Mouse (Mus musculus) liver, embryonic 12.5 days (tissue): ENCODE results near the gene Acox2. TPM values are rescaled to one million over a fixed set of nuclear protein-coding genes. Genes with fewer than 3 reads are reported as not detected.

Experiments used
- ATAC-seq: fragments of 200-750 bp; cut with Nextera tagmentation; 2 replicates; pipeline ENCODE4 v1.8.0; 2017; ENCODE audit warnings: moderate number of reproducible peaks, mild to moderate bottlenecking, moderate library complexity
- H3K27ac ChIP-seq: fragments of 300-500 bp; sonication (generic); 2 replicates; pipeline ENCODE4 v1.5.1; 2016; ENCODE audit warnings: mild to moderate bottlenecking
- H3K27me3 ChIP-seq: fragments of 300-500 bp; sonication (generic); replicated peaks from 2 replicates; pipeline ENCODE4 v1.6.1; 2016; ENCODE audit warnings: mild to moderate bottlenecking, moderate library complexity
- H3K36me3 ChIP-seq: fragments of 300-500 bp; sonication (generic); 2 replicates; pipeline ENCODE4 v1.6.1; 2016; ENCODE audit warnings: mild to moderate bottlenecking, moderate library complexity
- H3K4me1 ChIP-seq: fragments of 300-500 bp; sonication (generic); 2 replicates; pipeline ENCODE4 v1.6.1; 2016
- H3K4me2 ChIP-seq: fragments of 300-500 bp; sonication (generic); 2 replicates; pipeline ENCODE4 v1.6.1; 2016; ENCODE audit warnings: mild to moderate bottlenecking, moderate library complexity
- H3K4me3 ChIP-seq: fragments of 300-500 bp; sonication (generic); 2 replicates; pipeline ENCODE4 v1.5.1; 2016; ENCODE audit warnings: mild to moderate bottlenecking, moderate library complexity
- H3K9ac ChIP-seq: fragments of 300-500 bp; sonication (generic); 2 replicates; pipeline ENCODE4 v1.6.1; 2016; ENCODE audit warnings: mild to moderate bottlenecking, moderate library complexity
- H3K9me3 ChIP-seq: fragments of 300-500 bp; sonication (generic); replicated peaks from 2 replicates; pipeline ENCODE4 v1.6.1; 2016; ENCODE audit warnings: mild to moderate bottlenecking, moderate library complexity
- WGBS: fragments of 180-500 bp; shearing (Covaris S2); methylation state at CpG from one replicate; pipeline ENCODE4 v1.1.7; 2016; ENCODE audit not compliant: insufficient replicate concordance; 5-methylcytosine and 5-hydroxymethylcytosine counted together
- polyA plus RNA-seq: library from polyadenylated mRNA; unstranded; fragments of >200 nt; fragmentation: Nextera tagmentation; extraction: Ambion mirVana; gene quantifications from 2 replicates; pipeline ENCODE4 v1.2.1, GENCODE M21; 2016

The Acox2 gene
- polyA plus RNA-seq, 1 experiment from 2014 or later: 2.8 TPM

DNA sequence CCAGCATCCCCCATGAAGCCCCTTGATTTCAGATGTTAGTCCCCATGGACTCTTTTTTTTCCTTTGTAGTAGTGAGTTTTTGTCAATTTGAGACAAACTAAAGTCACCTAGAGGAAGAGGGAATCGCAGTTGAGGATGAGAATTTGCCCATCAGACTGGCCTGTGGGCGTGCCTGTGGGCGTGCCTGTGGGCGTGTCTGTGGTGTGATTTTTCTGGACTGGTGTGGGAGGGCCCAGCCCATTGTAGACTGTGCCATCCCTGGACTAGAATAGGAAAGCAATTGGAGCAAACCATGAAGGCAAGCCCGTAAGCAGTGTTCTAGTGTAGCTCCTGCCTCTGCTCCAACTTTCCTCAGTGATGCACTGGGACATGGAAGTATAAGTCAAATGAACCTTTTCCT is 82.9 kb downstream of the Acox2 start:
- Histone ChIP-seq H3K4me2 (no peak overlapping the region), H3K9me3 (no peaks in the 10 kb centered on the region), H3K4me1 (peaks cover 13% of the 10 kb centered on the region), H3K27me3 (0 out of 2 replicates have a peak, but pooled peaks cover 3% of the 10 kb centered on the region), H3K36me3 (peaks cover 3% of the 10 kb centered on the region; the same call in 1 of the 2 replicates), H3K27ac (no peak overlapping the region), H3K9ac (no peak overlapping the region), H3K4me3 (no peak overlapping the region)
- WGBS: 43% methylated on average over 5 of the region's 5 CpGs
- ATAC-seq: no peak

Other genes with a start within 250 kb of the Acox2 start
- 41.7 and 45.2 TPM in 2 replicates for gene Rpp14, start 179.0 kb downstream of the Acox2 start, polyA plus RNA-seq
- gene Pxk, start 161.1 kb downstream of the Acox2 start, polyA plus RNA-seq: 11.9 and 13.3 TPM in 2 replicates
- gene Pdhb, start 86.3 kb downstream of the Acox2 start, polyA plus RNA-seq: 138 and 139 TPM in 2 replicates
- 7.8 and 8.6 TPM in 2 replicates for gene Kctd6, start 45.2 kb downstream of the Acox2 start, polyA plus RNA-seq
- 0.05 TPM in 1 of 2 replicates, not detected in the other for gene Fam107a, start 58.7 kb upstream of the Acox2 start, polyA plus RNA-seq
- not detected in 2 replicates for gene Oit1, start 119.4 kb upstream of the Acox2 start, polyA plus RNA-seq